Mouse (Mus musculus): Measurements from ENCODE around the gene Oaz1. TPM values are rescaled to one million over a fixed set of nuclear protein-coding genes. Genes with fewer than 3 reads are reported as not detected.
"Not testable (repeated sequence)": the region's sequence is repeated elsewhere in the genome, so short reads cannot be mapped to it uniquely, and the experiment has no call there.

Gene Oaz1
- total RNA-seq, 2 experiments from 2014 or later, result 518 to 519 TPM

DNA sequence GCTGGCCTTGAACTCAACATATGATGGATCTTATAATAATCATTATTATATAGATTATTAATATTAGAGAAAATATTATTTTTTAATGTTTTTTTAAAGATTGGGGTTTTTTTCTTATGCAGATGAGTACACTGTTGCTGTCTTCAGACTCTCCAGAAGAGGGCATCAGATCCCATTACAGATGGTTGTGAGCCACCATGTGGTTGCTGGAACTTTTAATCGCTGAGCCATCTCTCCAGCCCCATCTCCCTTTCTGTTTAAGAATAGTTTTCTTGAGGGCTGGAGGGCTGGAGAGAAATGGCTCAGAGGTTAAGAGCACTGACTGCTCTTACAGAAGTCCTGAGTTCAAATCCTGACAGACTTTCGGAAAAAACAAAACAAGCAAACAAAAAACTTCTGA is 4.5 kb upstream of the Oaz1 start:
- DNase-seq (ENCODE audit: low spot score in 2 of 2), result no peak

DNA sequence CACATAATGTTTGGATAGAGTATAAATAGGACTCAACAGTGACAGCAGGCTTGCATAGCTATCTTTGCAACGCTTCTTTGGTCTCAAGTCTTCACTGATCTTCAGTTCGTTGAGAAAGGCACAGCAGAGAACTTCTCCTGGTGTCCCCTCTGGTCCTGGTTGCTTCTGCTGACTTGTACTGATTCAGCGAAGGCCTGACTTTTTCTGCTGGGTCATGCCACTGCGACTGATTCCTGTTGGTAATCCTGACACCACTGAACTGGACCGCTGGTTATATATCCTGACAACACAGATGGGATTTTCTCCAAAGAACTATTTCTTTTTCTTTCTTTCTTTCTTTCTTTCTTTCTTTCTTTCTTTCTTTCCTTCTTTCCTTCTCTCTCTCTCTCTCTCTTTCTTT is 3.9 kb upstream of the Oaz1 start:
- no peak for DNase-seq (ENCODE audit: low spot score in 2 of 2)

- no peak for DNase-seq (ENCODE audit: low spot score in 2 of 2)
These were observed 3.1 kb upstream of the Oaz1 start for GRCm38 (mm10) chr10:80823316-80823715.

GRCm38 (mm10) chr10:80823847-80824643 is 2.4 kb upstream of the Oaz1 start:
- DNase-seq (ENCODE audit: low spot score in 2 of 2), result no peak

- no peak for DNase-seq (ENCODE audit: low spot score in 2 of 2)
These were observed 1.6 kb upstream of the Oaz1 start for GRCm38 (mm10) chr10:80824827-80825226.

- no peak for DNase-seq (ENCODE audit: low spot score in 2 of 2)
These were observed 810 bp downstream of the Oaz1 start for GRCm38 (mm10) chr10:80827063-80827869.

DNA sequence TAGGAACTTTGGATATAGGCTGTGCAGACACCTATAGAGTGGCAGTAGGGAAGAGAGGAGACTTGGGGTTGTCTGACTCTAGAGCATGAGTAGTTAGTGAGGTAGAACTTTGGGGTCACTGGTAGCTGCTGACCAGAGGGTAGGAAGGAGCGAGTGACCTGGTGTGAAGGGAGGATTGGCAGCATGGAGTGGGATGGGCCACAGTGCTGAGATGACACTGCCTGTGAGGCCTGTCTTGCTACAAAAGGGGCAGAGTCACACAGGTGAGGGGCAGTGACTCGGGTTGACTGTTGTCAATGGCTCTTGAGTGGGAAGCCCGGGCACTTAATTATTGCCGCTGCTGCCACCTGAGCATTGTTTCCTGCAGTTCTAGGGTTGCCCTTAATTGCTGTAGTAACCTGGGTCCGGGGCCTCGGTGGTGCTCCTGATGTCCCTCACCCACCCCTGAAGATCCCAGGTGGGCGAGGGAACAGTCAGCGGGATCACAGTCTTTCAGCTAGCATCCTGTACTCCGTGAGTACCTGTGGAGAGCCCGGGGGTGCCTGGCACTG is 1.5 kb downstream of the Oaz1 start:
- DNase-seq (ENCODE audit: low spot score in 2 of 2), result no peak

DNA sequence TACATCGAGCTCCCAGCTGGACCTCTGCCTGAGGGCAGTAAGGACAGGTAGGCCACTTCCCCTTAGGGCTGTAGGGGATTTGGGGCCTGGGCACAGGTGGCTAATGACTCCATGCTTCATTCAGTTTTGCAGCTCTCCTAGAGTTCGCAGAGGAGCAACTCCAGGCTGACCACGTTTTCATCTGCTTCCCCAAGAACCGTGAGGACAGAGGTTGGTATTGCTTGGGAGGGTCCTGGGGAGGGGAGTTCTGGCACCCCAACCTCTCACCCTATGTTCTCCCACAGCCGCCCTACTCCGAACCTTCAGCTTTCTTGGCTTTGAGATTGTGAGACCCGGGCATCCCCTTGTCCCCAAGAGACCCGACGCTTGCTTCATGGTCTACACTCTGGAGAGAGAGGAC is 2.1 kb downstream of the Oaz1 start:
- DNase-seq (ENCODE audit: low spot score in 2 of 2), result not testable (repeated sequence)

DNA sequence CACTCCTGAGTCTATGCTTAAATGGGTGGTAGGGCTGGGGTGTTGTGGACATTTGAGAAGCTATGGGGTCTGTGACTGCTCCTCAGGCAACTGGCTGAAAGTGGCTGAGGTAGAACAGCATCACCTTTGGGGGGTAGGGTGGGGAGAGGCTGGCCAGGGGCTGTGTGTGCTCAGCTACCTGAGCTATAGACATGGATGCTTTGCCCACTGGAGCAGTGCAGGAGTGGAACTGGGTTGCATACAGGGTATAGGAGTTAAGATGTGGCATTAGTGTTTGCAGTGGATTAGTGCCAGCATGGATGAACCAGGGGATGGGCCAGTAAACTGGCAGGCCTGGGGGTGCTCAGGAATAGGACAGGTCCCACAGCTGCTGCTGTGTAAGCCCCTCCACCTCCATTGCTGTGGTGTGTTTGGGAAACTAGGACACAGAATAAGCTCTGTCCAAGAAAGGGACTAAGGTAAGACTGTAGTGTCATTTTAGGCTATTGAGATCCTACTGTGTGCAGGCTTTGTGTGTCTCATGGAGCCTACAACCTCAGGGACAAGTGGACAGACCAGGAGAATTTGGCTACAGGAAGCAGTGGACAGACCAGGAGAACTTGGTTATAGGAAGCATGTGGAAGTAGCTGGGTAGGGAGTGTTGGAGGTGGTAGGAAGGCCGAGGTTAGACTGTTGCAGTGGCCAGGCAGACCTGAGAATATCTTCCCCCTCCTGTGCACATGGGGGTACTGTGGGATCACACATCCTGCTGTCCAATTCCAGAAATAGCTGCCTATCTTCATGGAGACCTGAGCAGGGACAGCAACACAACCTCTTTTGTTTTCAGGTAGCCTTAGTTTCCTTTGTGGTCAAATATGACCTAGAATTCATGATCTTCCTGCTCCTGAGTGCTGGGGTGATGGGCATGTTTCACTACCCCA is 3.2 kb downstream of the Oaz1 start:
- DNase-seq (ENCODE audit: low spot score in 2 of 2), result no peak

- no peak for DNase-seq (ENCODE audit: low spot score in 2 of 2)
These were observed 4.7 kb downstream of the Oaz1 start for GRCm38 (mm10) chr10:80831136-80831535.

GRCm38 (mm10) chr10:80832818-80833217 is 6.4 kb downstream of the Oaz1 start:
- no peak for DNase-seq (ENCODE audit: low spot score in 2 of 2)

DNA sequence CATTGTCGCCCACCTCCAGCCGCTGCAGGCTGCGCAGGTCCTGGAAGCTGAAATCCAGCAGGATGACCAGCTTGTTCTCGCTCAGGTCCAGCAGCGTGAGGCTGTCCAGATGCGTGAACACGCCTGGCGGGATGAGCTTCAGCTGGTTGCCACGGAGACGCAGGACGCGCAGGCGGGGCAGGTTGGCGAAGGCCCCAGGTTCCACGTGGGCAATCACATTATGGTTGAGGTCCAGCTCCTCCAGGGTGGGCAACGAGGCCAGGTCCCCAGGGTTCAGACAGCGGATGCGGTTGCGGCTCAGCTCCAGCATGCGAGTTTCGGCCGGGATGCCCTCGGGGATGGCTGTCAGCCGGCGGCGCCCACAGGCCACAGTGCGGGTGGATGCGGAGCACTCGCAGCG is 9.2 kb downstream of the Oaz1 start:
- DNase-seq (ENCODE audit: low spot score in 2 of 2), result no peak

GRCm38 (mm10) chr10:80836949-80837379 is 10.5 kb downstream of the Oaz1 start:
- no peak for DNase-seq (ENCODE audit: low spot score in 2 of 2)

- no peak for DNase-seq (ENCODE audit: low spot score in 2 of 2)
These were observed 11.4 kb downstream of the Oaz1 start for GRCm38 (mm10) chr10:80837827-80838226.

GRCm38 (mm10) chr10:80838346-80838912 is 12.0 kb downstream of the Oaz1 start:
- no peak for DNase-seq (ENCODE audit: low spot score in 2 of 2)

DNA sequence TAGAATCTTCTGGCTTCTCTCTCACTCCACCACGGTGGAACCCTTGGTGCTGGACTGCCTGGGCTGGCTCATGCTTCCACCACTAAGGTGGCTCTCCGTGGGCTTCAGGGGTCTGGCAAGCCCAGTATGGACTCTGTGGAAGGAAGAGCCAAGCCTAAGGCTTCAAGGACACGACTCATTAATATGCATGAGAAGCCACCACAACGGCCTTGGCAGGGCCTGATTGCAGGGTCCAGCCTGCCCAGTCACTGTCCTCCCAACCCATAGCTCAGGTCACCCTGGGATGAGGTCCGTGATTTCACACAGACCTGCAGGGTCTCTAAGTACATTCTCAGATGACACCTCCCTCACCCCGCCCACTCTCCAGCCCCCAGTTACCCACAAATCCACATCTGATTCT is 13.4 kb downstream of the Oaz1 start:
- no peak for DNase-seq (ENCODE audit: low spot score in 2 of 2)

GRCm38 (mm10) chr10:80841685-80842084 is 15.2 kb downstream of the Oaz1 start:
- DNase-seq (ENCODE audit: low spot score in 2 of 2), result no peak

- peak; percentile 43 to 71 for DNase-seq (ENCODE audit: low spot score in 2 of 2)
These were observed 15.9 kb downstream of the Oaz1 start for GRCm38 (mm10) chr10:80842334-80842733.

DNA sequence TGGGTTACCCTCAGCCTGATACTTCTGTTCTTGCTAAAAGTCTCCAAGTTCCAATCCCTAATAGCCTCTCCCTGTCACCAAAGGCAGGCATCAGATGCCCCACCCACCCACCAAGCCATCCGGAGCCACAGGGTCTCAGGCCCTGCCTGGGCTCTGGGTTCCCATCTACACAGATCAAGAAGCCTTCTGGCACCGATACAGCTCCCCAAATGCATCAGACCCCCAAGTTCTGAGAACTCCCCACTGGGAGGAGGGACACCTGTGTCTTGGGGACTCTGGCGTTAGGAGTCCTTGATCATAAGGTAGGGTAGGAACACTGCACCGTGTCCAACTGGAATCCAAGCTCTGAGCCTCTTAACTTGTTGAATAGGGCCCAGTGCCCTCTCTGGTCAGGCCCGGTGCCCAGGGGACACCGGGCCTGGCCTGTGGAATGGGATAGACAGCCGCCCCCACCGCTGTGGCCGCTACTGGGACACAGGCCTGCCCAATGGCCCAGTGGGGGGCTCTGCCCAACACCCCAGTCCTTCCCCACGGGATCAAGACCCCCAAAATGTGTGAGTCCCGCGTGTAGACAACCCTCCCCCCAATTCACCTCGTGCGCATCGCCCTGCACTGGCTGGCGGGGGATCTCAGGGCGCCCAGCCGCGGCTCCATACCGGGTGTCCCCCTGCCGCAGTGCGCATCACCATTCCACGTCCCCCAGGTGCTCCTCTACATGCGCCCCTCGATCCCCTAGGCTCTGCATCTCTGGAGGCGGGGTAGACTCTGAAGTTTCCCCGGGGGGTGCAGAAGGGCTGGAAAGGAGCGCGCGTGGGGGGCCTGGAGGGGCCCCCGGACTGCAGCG is 16.9 kb downstream of the Oaz1 start:
- no peak for DNase-seq (ENCODE audit: low spot score in 2 of 2)
